Mouse (Mus musculus): ENCODE data around the gene Tmem233. TPM values are rescaled to one million over a fixed set of nuclear protein-coding genes. Genes with fewer than 3 reads are reported as not detected.

The Tmem233 gene
- total and polyA plus RNA-seq, 3 experiments, result 6.0 TPM; not detected in 2

DNA sequence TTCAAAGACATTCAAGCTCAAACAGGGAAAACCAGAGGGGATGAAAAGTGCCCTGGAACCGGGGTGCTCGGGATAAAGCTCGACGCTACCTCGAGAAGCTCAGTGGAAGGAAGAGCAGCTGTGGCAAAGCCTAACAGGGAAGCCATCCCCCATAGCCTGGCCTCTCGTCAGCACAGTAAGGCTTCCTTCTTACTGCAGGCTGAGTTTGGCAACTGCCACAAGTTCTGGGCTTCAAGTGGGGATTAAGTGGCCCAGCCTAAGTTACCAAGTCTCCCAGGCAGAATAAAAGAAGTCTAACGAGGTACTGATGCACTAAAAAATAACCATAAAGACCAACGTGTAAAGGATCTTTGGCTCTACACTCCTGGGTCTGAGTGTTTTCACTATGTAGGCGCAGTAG, 64.8 kb downstream of the Tmem233 start:
- H3K4me3 ChIP-seq (ENCODE audit: control insufficient read depth in 1 of 2, insufficient read depth in 1 of 2, low read depth in 2 of 2, low read length in 2 of 2), result no peak overlapping the region
- H3K36me3 ChIP-seq (ENCODE audit: control insufficient read depth in 1 of 2, insufficient read depth in 2 of 2, low read length in 2 of 2), result peaks cover 24 to 30% of the 10 kb centered on the region in 2 experiments
- TF ChIP-seq NRF1 (IDR thresholded peaks at IDR 0.05; ENCODE audit: insufficient read depth, low read depth, low read length, poor library complexity, severe bottlenecking) (no peak), MYB (IDR thresholded peaks at IDR 0.05; ENCODE audit: low read depth, low read length) (no peak), RAD21 (IDR thresholded peaks at IDR 0.05; ENCODE audit: low read depth, low read length) (no peak), BHLHE40 (IDR thresholded peaks at IDR 0.05; ENCODE audit: borderline replicate concordance, low read depth, low read length) (no peak), NELFE (IDR thresholded peaks at IDR 0.05; ENCODE audit: low read depth, low read length) (no peak), MAZ (IDR thresholded peaks at IDR 0.05; ENCODE audit: low read depth, low read length) (no peak)
- H3K79me2 ChIP-seq (ENCODE audit: control insufficient read depth, insufficient read depth, low read length, poor library complexity), result peaks cover 18% of the 10 kb centered on the region
- no peak overlapping the region for H3K9ac ChIP-seq (ENCODE audit: control insufficient read depth, low read depth, low read length, poor library complexity, severe bottlenecking)
- no peak overlapping the region for H3K27ac ChIP-seq (ENCODE audit: control insufficient read depth, low read depth, low read length)
- DNase-seq (ENCODE audit: low read depth, low spot score), result no peak
- H3K4me1 ChIP-seq (ENCODE audit: control insufficient read depth in 1 of 2, insufficient read depth in 2 of 2, low read length in 2 of 2), result peaks cover 8 to 22% of the 10 kb centered on the region in 2 experiments
- no peaks in the 10 kb centered on the region for H3K9me3 ChIP-seq (replicated peaks; ENCODE audit: insufficient read depth, low read length)
- H3K27me3 ChIP-seq (ENCODE audit: control insufficient read depth in 1 of 2, insufficient read depth in 2 of 2, low read length in 2 of 2), result no peaks in the 10 kb centered on the region

DNA sequence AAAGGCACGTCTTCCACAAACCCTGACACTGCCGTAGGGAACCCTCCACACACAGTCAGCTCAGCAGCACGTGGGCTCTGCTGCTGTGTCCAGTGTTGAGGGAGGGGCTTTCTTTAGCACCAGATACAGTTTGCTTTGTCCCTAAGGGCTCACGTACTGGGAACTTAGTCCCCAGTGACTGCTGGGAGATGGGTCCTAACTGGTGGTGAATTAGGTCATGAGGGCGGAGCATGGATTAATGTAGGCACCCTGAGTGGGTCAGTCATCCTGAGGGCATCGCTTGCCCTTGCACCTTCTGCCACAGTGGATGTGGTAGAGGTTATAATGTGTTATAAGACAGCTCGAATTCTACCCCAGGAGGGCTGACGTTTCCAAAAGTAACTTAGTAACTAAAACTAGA, 65.7 kb downstream of the Tmem233 start:
- no peak overlapping the region for H3K27ac ChIP-seq (ENCODE audit: control insufficient read depth, low read depth, low read length)
- peaks cover 8 to 22% of the 10 kb centered on the region in 2 experiments for H3K4me1 ChIP-seq (ENCODE audit: control insufficient read depth in 1 of 2, insufficient read depth in 2 of 2, low read length in 2 of 2)
- H3K9me3 ChIP-seq (replicated peaks; ENCODE audit: insufficient read depth, low read length), result no peaks in the 10 kb centered on the region
- no peaks in the 10 kb centered on the region for H3K27me3 ChIP-seq (ENCODE audit: control insufficient read depth in 1 of 2, insufficient read depth in 2 of 2, low read length in 2 of 2)
- no peak for TF ChIP-seq CHD2 (IDR thresholded peaks at IDR 0.05; ENCODE audit: low read length)
- no peak for TF ChIP-seq HCFC1 (IDR thresholded peaks at IDR 0.05; ENCODE audit: low read depth, low read length)
- TF ChIP-seq CTCF (IDR thresholded peaks at IDR 0.05 in 2 of 3, conservative IDR thresholded peaks at IDR 0.05 in 1 of 3; ENCODE audit: control insufficient read depth in 1 of 3, insufficient read depth in 1 of 3, low read depth in 2 of 3, low read length in 3 of 3, poor library complexity in 1 of 3, severe bottlenecking in 1 of 3), result no peak
- no peak overlapping the region for H3K4me3 ChIP-seq (ENCODE audit: control insufficient read depth in 1 of 2, insufficient read depth in 1 of 2, low read depth in 2 of 2, low read length in 2 of 2)
- H3K79me2 ChIP-seq (ENCODE audit: control insufficient read depth, insufficient read depth, low read length, poor library complexity), result peaks cover 10% of the 10 kb centered on the region
- no peak for DNase-seq (ENCODE audit: low read depth, low spot score)
- H3K9ac ChIP-seq (ENCODE audit: control insufficient read depth, low read depth, low read length, poor library complexity, severe bottlenecking), result no peak overlapping the region
- peaks cover 24 to 30% of the 10 kb centered on the region in 2 experiments for H3K36me3 ChIP-seq (ENCODE audit: control insufficient read depth in 1 of 2, insufficient read depth in 2 of 2, low read length in 2 of 2)

- Histone ChIP-seq H3K4me3 (ENCODE audit: control insufficient read depth in 1 of 2, insufficient read depth in 1 of 2, low read depth in 2 of 2, low read length in 2 of 2) (no peak overlapping the region), H3K4me1 (ENCODE audit: control insufficient read depth in 1 of 2, insufficient read depth in 2 of 2, low read length in 2 of 2) (peaks cover 8 to 22% of the 10 kb centered on the region in 2 experiments), H3K9ac (ENCODE audit: control insufficient read depth, low read depth, low read length, poor library complexity, severe bottlenecking) (no peak overlapping the region), H3K36me3 (ENCODE audit: control insufficient read depth in 1 of 2, insufficient read depth in 2 of 2, low read length in 2 of 2) (peaks cover 24 to 30% of the 10 kb centered on the region in 2 experiments), H3K9me3 (replicated peaks; ENCODE audit: insufficient read depth, low read length) (no peaks in the 10 kb centered on the region), H3K27ac (ENCODE audit: control insufficient read depth, low read depth, low read length) (no peak overlapping the region), H3K79me2 (ENCODE audit: control insufficient read depth, insufficient read depth, low read length, poor library complexity) (peaks cover 8% of the 10 kb centered on the region), H3K27me3 (ENCODE audit: control insufficient read depth in 1 of 2, insufficient read depth in 2 of 2, low read length in 2 of 2) (no peaks in the 10 kb centered on the region)
- no peak for DNase-seq (ENCODE audit: low read depth, low spot score)
- TF ChIP-seq TBP (IDR thresholded peaks at IDR 0.05; ENCODE audit: low read depth, low read length) (no peak), MYB (IDR thresholded peaks at IDR 0.05; ENCODE audit: low read depth, low read length) (no peak), ZC3H11A (IDR thresholded peaks at IDR 0.05; ENCODE audit: low read depth, low read length) (no peak), GABPA (IDR thresholded peaks at IDR 0.05; ENCODE audit: low read depth, low read length) (no peak), NELFE (IDR thresholded peaks at IDR 0.05; ENCODE audit: low read depth, low read length) (no peak), CHD2 (IDR thresholded peaks at IDR 0.05; ENCODE audit: low read length) (no peak), EP300 (IDR thresholded peaks at IDR 0.05; ENCODE audit: low read depth in 1 of 2, low read length in 2 of 2) (no peak), ZKSCAN1 (IDR thresholded peaks at IDR 0.05; ENCODE audit: low read depth, low read length) (no peak), USF2 (IDR thresholded peaks at IDR 0.05; ENCODE audit: borderline replicate concordance in 1 of 2, insufficient read depth in 1 of 2, low read depth in 1 of 2, low read length in 2 of 2) (no peak), ELF1 (IDR thresholded peaks at IDR 0.05; ENCODE audit: low read depth, low read length) (no peak), MAFK (IDR thresholded peaks at IDR 0.05; ENCODE audit: borderline replicate concordance, low read depth, low read length) (no peak), E2F4 (IDR thresholded peaks at IDR 0.05; ENCODE audit: borderline replicate concordance, low read depth, low read length) (no peak), ZMIZ1 (IDR thresholded peaks at IDR 0.05; ENCODE audit: low read depth, low read length) (no peak), ZNF384 (IDR thresholded peaks at IDR 0.05; ENCODE audit: low read depth, low read length) (no peak), POLR2A (IDR thresholded peaks at IDR 0.05; ENCODE audit: control insufficient read depth in 1 of 2, insufficient read depth in 1 of 2, low read depth in 1 of 2, low read length in 2 of 2, poor library complexity in 1 of 2) (no peak), TAL1 (IDR thresholded peaks at IDR 0.05; ENCODE audit: low read length) (no peak), MAX (IDR thresholded peaks at IDR 0.05; ENCODE audit: low read length) (no peak), RAD21 (IDR thresholded peaks at IDR 0.05; ENCODE audit: low read depth, low read length) (no peak)
These were observed 66.5 kb downstream of the Tmem233 start for GRCm38 (mm10) chr5:116016542-116016941.
